In genomic region chr9:66465087-66465486, GRCm38 (mm10) we compare ENCODE assay signal across 8 mouse cellular contexts. TPM values are rescaled to one million over a fixed set of nuclear protein-coding genes. Genes with fewer than 3 reads are reported as not detected.
DNase-seq lines count a peak whose midpoint lies in the region; TF ChIP-seq lines count a peak whose summit lies in the region.

No protein-coding gene starts in this region.

- TF ChIP-seq POLR2A in brain, embryonic 14.5 days (IDR thresholded peaks at IDR 0.05; ENCODE audit: borderline replicate concordance, extremely low read depth, insufficient read depth, insufficient read length, poor library complexity, severe bottlenecking): no peak

- DNase-seq in heart, adult 8-10 months (ENCODE audit: low spot score): peak; percentile 5
- DNase-seq in heart, adult 11 months: no peak
- peak; percentile 9 for DNase-seq in right cerebral cortex, postnatal 4 days
- no peak for DNase-seq in right cerebral cortex, postnatal 14 days
- peak; percentile 70 for DNase-seq in brain, embryonic 14.5 days (ENCODE audit: low read depth)
- DNase-seq in hindlimb bud, embryonic 11.5 days (ENCODE audit: extremely low spot score, low read depth, low spot score): peak; percentile 28
- peak; percentile 21 for DNase-seq in thymus, postnatal 36 days
- DNase-seq in left cerebral cortex, adult 11 months (ENCODE audit: low spot score): no peak

- peak; percentile 57; the same call in 1 of the 2 replicates for TF ChIP-seq CTCF in brain, embryonic 14.5 days (IDR thresholded peaks at IDR 0.05; ENCODE audit: borderline replicate concordance, extremely low read depth, insufficient read depth, insufficient read length)

RNA-seq across cellular contexts. Expression of gene Fbxl22, which starts 49.3 kb away (rescaled TPM):
- total RNA-seq in heart, adult 8-10 months (2022): 10 to 100 TPM; 28.1 to 43.0 (median 31.0) TPM
- polyA plus RNA-seq in brain, embryonic 14.5 days (2012; rRNA removed): 1.7 and 2.2 TPM in 2 replicates

Comparison
In these comparisons a context has a peak if more than half of its experiments do, and no peak if none do; other contexts are left out.
1. DNase-seq: peak in heart, adult 8-10 months (single experiment), right cerebral cortex, postnatal 4 days (single experiment), brain, embryonic 14.5 days (single experiment), hindlimb bud, embryonic 11.5 days (single experiment) and thymus, postnatal 36 days (2 of 2); none in heart, adult 11 months (single experiment), right cerebral cortex, postnatal 14 days (single experiment) and left cerebral cortex, adult 11 months (single experiment).